Mouse (Mus musculus): ENCODE measurements around the gene Fam129b.

Fam129b gene

GRCm38 (mm10) chr2:32891278-32891677, 15.4 kb downstream of the Fam129b start:
- no peak for DNase-seq (ENCODE audit: low spot score in 2 of 2)

- no peak for DNase-seq (ENCODE audit: low spot score in 2 of 2)
These were observed 16.6 kb downstream of the Fam129b start for GRCm38 (mm10) chr2:32892490-32892889.

- DNase-seq (ENCODE audit: low spot score in 2 of 2), result no peak
These were observed 18.2 kb downstream of the Fam129b start for GRCm38 (mm10) chr2:32894097-32894496.

GRCm38 (mm10) chr2:32895606-32896106, 19.7 kb downstream of the Fam129b start:
- DNase-seq (ENCODE audit: low spot score in 2 of 2), result no peak

GRCm38 (mm10) chr2:32896507-32897147, 20.7 kb downstream of the Fam129b start:
- DNase-seq (ENCODE audit: low spot score in 2 of 2), result no peak

- no peak for DNase-seq (ENCODE audit: low spot score in 2 of 2)
These were observed 23.1 kb downstream of the Fam129b start for GRCm38 (mm10) chr2:32898983-32899382.

- no peak for DNase-seq (ENCODE audit: low spot score in 2 of 2)
These were observed 26.2 kb downstream of the Fam129b start for GRCm38 (mm10) chr2:32902126-32902525.

GRCm38 (mm10) chr2:32903470-32903869, 27.6 kb downstream of the Fam129b start:
- no peak for DNase-seq (ENCODE audit: low spot score in 2 of 2)

- DNase-seq (ENCODE audit: low spot score in 2 of 2), result no peak
These were observed 28.7 kb downstream of the Fam129b start for GRCm38 (mm10) chr2:32904637-32905036.

- no peak for DNase-seq (ENCODE audit: low spot score in 2 of 2)
These were observed 29.4 kb downstream of the Fam129b start for GRCm38 (mm10) chr2:32905297-32905696.

- DNase-seq (ENCODE audit: low spot score in 2 of 2), result no peak
These were observed 31.5 kb downstream of the Fam129b start for GRCm38 (mm10) chr2:32907442-32907841.

- DNase-seq (ENCODE audit: low spot score in 2 of 2), result peak in 1 of 2 experiments; percentile 44
These were observed 32.4 kb downstream of the Fam129b start for GRCm38 (mm10) chr2:32908272-32908671.

GRCm38 (mm10) chr2:32908796-32909195, 32.9 kb downstream of the Fam129b start:
- DNase-seq (ENCODE audit: low spot score in 2 of 2), result no peak

- no peak for DNase-seq (ENCODE audit: low spot score in 2 of 2)
These were observed 35.8 kb downstream of the Fam129b start for GRCm38 (mm10) chr2:32911639-32912182.

- peak; percentile 66 to 83 for DNase-seq (ENCODE audit: low spot score in 2 of 2)
These were observed 36.4 kb downstream of the Fam129b start for GRCm38 (mm10) chr2:32912210-32912804.

- no peak for DNase-seq (ENCODE audit: low spot score in 2 of 2)
These were observed 38.4 kb downstream of the Fam129b start for GRCm38 (mm10) chr2:32914362-32914761.

- DNase-seq (ENCODE audit: low spot score in 2 of 2), result no peak
These were observed 39.0 kb downstream of the Fam129b start for GRCm38 (mm10) chr2:32914896-32915295.

- peak; percentile 41 to 60 for DNase-seq (ENCODE audit: low spot score in 2 of 2)
These were observed 41.6 kb downstream of the Fam129b start for GRCm38 (mm10) chr2:32917526-32917925.

- DNase-seq (ENCODE audit: low spot score in 2 of 2), result no peak
These were observed 42.5 kb downstream of the Fam129b start for GRCm38 (mm10) chr2:32918391-32918790.

GRCm38 (mm10) chr2:32921235-32921634, 45.3 kb downstream of the Fam129b start:
- no peak for DNase-seq (ENCODE audit: low spot score in 2 of 2)

GRCm38 (mm10) chr2:32921801-32922380, 46.0 kb downstream of the Fam129b start:
- DNase-seq (ENCODE audit: low spot score in 2 of 2), result no peak

GRCm38 (mm10) chr2:32922564-32922963, 46.6 kb downstream of the Fam129b start:
- no peak for DNase-seq (ENCODE audit: low spot score in 2 of 2)
